Mouse (Mus musculus): ENCODE data around the gene Syt12. TPM values are rescaled to one million over a fixed set of nuclear protein-coding genes. Genes with fewer than 3 reads are reported as not detected.
A peak's percentile ranks its signal among the peaks of the same experiment; 100 is the strongest.

Gene Syt12
- polyA plus RNA-seq, 1 experiment from 2014 or later: 0.88 TPM

DNA sequence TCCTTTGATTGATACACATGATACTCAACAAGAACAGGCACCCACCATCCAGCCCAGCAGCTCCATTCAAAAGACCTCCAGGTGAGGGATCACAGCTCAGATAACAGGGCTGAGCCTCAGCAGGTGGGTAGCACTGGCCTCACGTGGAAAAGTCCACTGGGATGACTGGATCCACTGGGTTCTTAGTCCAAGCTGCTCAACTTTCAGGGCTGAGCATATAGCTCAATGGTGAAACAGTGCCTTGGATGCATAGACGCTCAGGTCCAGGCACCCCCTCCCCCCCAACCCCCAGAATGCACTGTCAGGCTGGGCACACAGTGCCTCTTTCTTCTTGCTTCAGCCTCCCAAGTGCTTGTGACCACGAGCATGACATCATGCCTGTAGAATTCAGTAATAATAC is 54.2 kb downstream of the Syt12 start:
- Histone ChIP-seq H3K27ac (no peak overlapping the region), H3K9me3 (no peaks in the 10 kb centered on the region), H3K4me2 (no peak overlapping the region), H3K9ac (replicated peaks) (no peak overlapping the region), H3K36me3 (peaks cover 55% of the 10 kb centered on the region), H3K4me3 (replicated peaks) (no peak overlapping the region), H3K27me3 (no peaks in the 10 kb centered on the region), H3K4me1 (replicated peaks) (no peaks in the 10 kb centered on the region)
- ATAC-seq (ENCODE audit: insufficient number of reproducible peaks, insufficient read depth, low FRiP score, low TSS enrichment, low read depth): no peak
- WGBS: 82% methylated on average over 3 of the region's 3 CpGs

GRCm38 (mm10) chr19:4422581-4422980 is 54.7 kb downstream of the Syt12 start:
- no peaks in the 10 kb centered on the region for H3K27me3 ChIP-seq
- H3K9me3 ChIP-seq: no peaks in the 10 kb centered on the region
- peaks cover 53% of the 10 kb centered on the region for H3K36me3 ChIP-seq
- WGBS: 95% methylated on average over 3 of the region's 3 CpGs
- H3K9ac ChIP-seq (replicated peaks): no peak overlapping the region
- no peak for ATAC-seq (ENCODE audit: insufficient number of reproducible peaks, insufficient read depth, low FRiP score, low TSS enrichment, low read depth)
- no peak overlapping the region for H3K27ac ChIP-seq
- no peak overlapping the region for H3K4me2 ChIP-seq
- H3K4me1 ChIP-seq (replicated peaks): no peaks in the 10 kb centered on the region
- no peak overlapping the region for H3K4me3 ChIP-seq (replicated peaks)

DNA sequence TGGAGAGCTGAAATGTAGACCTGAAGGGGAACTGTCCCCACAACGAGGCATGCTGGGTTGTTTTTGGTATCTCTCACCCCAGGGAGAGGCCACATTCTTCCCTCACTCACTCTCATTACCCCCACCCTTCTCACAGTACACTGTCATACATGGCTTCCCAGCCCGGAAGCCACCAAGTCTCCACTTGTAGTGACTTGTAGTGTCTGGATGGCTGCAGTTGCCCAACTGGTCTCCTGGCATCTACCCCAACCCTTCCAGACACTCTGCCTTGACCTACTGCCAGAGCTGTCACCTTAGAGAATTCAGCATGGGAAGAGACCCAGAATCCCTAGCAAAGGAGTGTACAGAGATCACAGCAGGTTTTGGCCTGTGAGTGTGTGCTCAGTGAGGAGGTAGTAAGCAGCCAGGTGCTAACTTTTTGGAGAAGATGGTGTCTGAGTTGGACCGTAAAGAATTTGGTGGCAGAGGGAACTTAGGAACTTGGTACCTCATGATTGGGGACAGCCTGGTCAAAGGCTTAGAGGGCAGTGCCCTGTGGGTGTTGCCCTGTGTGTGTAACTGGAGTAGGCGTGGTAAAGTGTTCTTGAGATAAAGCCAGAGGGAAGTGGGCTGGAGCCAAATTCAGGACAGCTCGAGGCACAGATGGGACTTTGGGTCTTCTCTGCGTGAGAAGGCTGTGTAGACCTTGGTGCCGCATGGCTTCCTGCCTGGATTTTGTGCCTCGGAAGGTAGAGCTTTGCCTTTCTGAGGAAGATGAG is 56.9 kb downstream of the Syt12 start:
- Histone ChIP-seq H3K4me1 (replicated peaks) (no peaks in the 10 kb centered on the region), H3K9ac (replicated peaks) (no peak overlapping the region), H3K9me3 (no peaks in the 10 kb centered on the region), H3K27ac (no peak overlapping the region), H3K36me3 (peaks cover 36% of the 10 kb centered on the region), H3K4me2 (no peak overlapping the region), H3K27me3 (no peaks in the 10 kb centered on the region), H3K4me3 (replicated peaks) (no peak overlapping the region)
- ATAC-seq (ENCODE audit: insufficient number of reproducible peaks, insufficient read depth, low FRiP score, low TSS enrichment, low read depth): no peak
- 85% methylated on average over 8 of the region's 8 CpGs for WGBS

DNA sequence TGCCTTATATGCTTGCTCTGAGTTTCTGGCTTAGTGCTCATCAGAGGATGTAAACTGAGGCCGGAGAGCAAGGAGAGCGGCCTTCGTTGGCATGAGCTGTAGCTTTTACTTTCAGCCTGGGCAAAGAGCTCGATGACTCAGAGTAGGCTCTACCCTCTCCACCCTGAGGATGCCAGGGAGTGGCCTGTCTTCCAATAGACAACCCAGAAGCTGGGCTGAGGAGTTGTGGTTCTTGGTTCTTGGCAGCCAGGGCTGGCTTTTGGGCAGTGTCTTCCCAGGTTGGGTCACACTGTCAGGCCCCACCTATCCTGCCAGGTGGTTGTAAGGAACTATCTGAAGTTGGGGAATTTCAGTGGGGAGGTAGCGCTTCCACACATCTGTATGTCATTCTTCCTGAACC is 57.5 kb downstream of the Syt12 start:
- Histone ChIP-seq H3K36me3 (peaks cover 30% of the 10 kb centered on the region), H3K27me3 (no peaks in the 10 kb centered on the region), H3K4me3 (replicated peaks) (no peak overlapping the region), H3K4me1 (replicated peaks) (no peaks in the 10 kb centered on the region), H3K9ac (replicated peaks) (no peak overlapping the region), H3K4me2 (no peak overlapping the region), H3K9me3 (no peaks in the 10 kb centered on the region), H3K27ac (no peak overlapping the region)
- no peak for ATAC-seq (ENCODE audit: insufficient number of reproducible peaks, insufficient read depth, low FRiP score, low TSS enrichment, low read depth)
- WGBS: 94% methylated on average over 5 of the region's 5 CpGs

DNA sequence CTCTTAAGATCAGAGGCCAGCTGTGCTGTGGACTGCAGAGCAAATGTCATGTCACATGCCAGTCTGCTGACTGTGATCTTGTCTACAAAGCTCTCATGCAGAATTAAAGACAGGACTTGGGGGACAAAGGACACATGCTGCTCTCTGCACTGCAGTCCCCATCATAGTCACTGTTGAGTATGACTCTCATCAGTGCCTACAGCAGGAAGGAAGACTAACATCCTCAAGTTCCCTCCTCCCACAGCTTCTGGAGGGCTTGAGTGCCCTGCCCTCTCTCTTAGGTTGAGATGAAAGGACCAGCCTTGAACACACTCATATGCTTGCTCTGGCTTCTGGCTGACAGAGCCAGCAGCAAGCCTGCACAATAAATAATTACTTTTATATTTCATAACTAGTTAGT is 59.5 kb downstream of the Syt12 start:
- H3K27ac ChIP-seq: no peak overlapping the region
- ATAC-seq (ENCODE audit: insufficient number of reproducible peaks, insufficient read depth, low FRiP score, low TSS enrichment, low read depth): no peak
- H3K9ac ChIP-seq (replicated peaks): no peak overlapping the region
- no peak overlapping the region for H3K4me3 ChIP-seq (replicated peaks)
- H3K4me1 ChIP-seq (replicated peaks): no peaks in the 10 kb centered on the region
- no peak overlapping the region for H3K4me2 ChIP-seq
- peaks cover 19% of the 10 kb centered on the region for H3K36me3 ChIP-seq
- no peaks in the 10 kb centered on the region for H3K27me3 ChIP-seq
- 0 out of 2 replicates have a peak, but pooled peaks cover 2% of the 10 kb centered on the region for H3K9me3 ChIP-seq

DNA sequence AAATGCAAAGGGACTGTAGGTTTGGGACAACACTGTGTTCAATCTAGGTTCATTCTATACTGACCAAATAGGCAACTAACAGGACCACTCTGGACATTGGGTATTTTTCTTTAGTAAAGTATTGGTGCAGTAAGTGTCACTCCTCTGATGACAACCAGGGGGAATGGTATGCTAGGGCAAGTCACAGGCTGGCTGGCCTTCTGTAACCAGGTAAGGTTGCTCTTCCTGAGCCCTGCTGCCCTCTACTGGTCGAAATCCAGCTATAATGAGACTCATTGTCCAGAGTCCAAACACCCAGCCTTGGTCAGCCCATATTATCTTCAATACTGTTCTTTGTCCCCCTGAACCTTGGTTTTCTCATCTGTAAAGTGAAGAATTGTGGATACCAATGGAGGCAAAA is 60.1 kb downstream of the Syt12 start:
- no peaks in the 10 kb centered on the region for H3K27me3 ChIP-seq
- H3K4me3 ChIP-seq (replicated peaks): no peak overlapping the region
- ATAC-seq (ENCODE audit: insufficient number of reproducible peaks, insufficient read depth, low FRiP score, low TSS enrichment, low read depth): no peak
- no peak overlapping the region for H3K27ac ChIP-seq
- H3K4me2 ChIP-seq: no peak overlapping the region
- no peak overlapping the region for H3K9ac ChIP-seq (replicated peaks)
- 0% methylated on average over 1 of the region's 1 CpGs for WGBS
- peaks cover 14% of the 10 kb centered on the region; the same call in 1 of the 2 replicates for H3K36me3 ChIP-seq
- H3K9me3 ChIP-seq: 0 out of 2 replicates have a peak, but pooled peaks cover 2% of the 10 kb centered on the region
- H3K4me1 ChIP-seq (replicated peaks): no peaks in the 10 kb centered on the region

DNA sequence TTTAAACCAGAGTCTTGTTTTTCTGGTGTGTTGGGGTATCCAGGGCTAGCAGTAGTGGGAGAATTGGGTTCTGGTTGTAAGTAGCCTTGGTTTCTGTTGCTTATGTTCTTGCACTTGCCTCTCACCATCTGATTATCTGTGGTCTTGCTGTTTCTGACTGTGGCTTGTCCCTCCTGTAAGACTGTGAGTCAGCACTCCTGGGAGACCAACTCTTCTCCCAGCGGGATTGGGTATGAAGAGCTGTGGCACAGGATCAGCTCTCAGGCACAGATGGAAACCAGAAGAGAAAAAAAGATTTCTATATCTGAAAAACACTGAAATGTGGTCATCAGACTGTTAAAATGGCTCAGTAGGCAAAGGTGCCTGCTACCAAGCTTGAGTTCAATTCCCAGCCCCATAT is 62.6 kb downstream of the Syt12 start:
- 0 out of 2 replicates have a peak, but pooled peaks cover 2% of the 10 kb centered on the region for H3K9me3 ChIP-seq
- no peaks in the 10 kb centered on the region for H3K27me3 ChIP-seq
- H3K36me3 ChIP-seq: no peaks in the 10 kb centered on the region
- no peak overlapping the region for H3K9ac ChIP-seq (replicated peaks)
- 88% methylated on average over 1 of the region's 1 CpGs for WGBS
- H3K4me1 ChIP-seq (replicated peaks): no peaks in the 10 kb centered on the region
- H3K4me3 ChIP-seq (replicated peaks): no peak overlapping the region
- ATAC-seq (ENCODE audit: insufficient number of reproducible peaks, insufficient read depth, low FRiP score, low TSS enrichment, low read depth): no peak
- no peak overlapping the region for H3K27ac ChIP-seq
- H3K4me2 ChIP-seq: no peak overlapping the region

DNA sequence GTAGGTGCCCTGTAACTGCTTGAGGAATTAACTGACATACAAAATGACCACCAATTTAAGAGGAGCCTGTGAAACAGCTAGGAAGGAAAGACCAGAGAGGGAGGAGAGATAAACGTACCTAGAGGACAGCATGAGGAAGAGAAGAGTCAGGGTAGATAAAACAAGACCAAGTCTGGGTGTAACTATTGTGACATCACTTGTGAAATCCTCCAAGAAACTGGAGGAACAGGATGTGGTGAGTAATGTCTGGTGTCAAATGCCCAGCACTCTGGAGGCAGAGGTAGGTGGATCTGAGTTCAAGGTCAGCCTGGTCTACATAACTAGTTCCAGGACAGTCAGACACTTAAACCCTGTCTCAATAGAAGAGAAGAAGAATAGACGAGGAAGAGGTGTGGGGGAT is 68.2 kb downstream of the Syt12 start:
- WGBS: 64% methylated on average over 2 of the region's 2 CpGs

GRCm38 (mm10) chr19:4404840-4405239 is 72.4 kb downstream of the Syt12 start:
- no peaks in the 10 kb centered on the region for H3K9me3 ChIP-seq
- 98% methylated on average over 2 of the region's 2 CpGs for WGBS
- no peaks in the 10 kb centered on the region for H3K27me3 ChIP-seq
- no peak overlapping the region for H3K4me2 ChIP-seq
- no peaks in the 10 kb centered on the region for H3K4me1 ChIP-seq (replicated peaks)
- no peak for ATAC-seq (ENCODE audit: insufficient number of reproducible peaks, insufficient read depth, low FRiP score, low TSS enrichment, low read depth)
- H3K9ac ChIP-seq (replicated peaks): no peak overlapping the region
- 0 out of 2 replicates have a peak, but pooled peaks cover 4% of the 10 kb centered on the region for H3K36me3 ChIP-seq
- H3K4me3 ChIP-seq (replicated peaks): no peak overlapping the region
- no peak overlapping the region for H3K27ac ChIP-seq

More for the DNA sequence above, 68.2 kb downstream of the Syt12 start:
- Histone ChIP-seq H3K4me2 (no peak overlapping the region), H3K27me3 (no peaks in the 10 kb centered on the region), H3K4me1 (replicated peaks) (no peaks in the 10 kb centered on the region), H3K36me3 (no peaks in the 10 kb centered on the region), H3K4me3 (replicated peaks) (no peak overlapping the region), H3K27ac (no peak overlapping the region), H3K9ac (replicated peaks) (no peak overlapping the region), H3K9me3 (0 out of 2 replicates have a peak, but pooled peaks cover 2% of the 10 kb centered on the region)
- no peak for ATAC-seq (ENCODE audit: insufficient number of reproducible peaks, insufficient read depth, low FRiP score, low TSS enrichment, low read depth)

DNA sequence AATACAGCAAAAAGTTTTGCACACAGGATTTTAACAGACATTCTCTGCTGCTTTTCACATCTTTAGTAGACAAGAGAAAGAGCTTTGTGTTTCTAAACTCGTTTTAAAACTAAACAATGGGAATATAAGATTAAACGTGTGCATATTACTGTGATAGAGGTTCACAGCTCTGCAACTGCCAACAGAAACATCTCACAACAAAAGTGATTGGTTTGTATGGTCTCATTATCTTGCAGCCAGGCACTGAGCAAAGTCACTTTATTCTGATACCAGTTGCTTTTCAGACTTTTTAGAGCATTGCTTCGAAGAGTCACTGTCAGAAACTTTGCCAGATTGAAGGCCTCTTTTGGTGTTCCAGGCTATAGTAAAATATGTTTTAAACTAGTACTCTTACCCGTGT is 78.3 kb downstream of the Syt12 start:
- H3K4me3 ChIP-seq (replicated peaks): no peak overlapping the region
- H3K27ac ChIP-seq: no peak overlapping the region
- H3K9ac ChIP-seq (replicated peaks): no peak overlapping the region
- no peak for ATAC-seq (ENCODE audit: insufficient number of reproducible peaks, insufficient read depth, low FRiP score, low TSS enrichment, low read depth)
- H3K9me3 ChIP-seq: no peaks in the 10 kb centered on the region
- peaks cover 15% of the 10 kb centered on the region for H3K4me1 ChIP-seq (replicated peaks)
- 0 out of 2 replicates have a peak, but pooled peaks cover 4% of the 10 kb centered on the region for H3K36me3 ChIP-seq
- H3K4me2 ChIP-seq: peak overlapping the region; percentile 87
- peaks cover 4% of the 10 kb centered on the region for H3K27me3 ChIP-seq
- WGBS: 77% methylated on average over 4 of the region's 4 CpGs

- peak overlapping the region; percentile 86 for H3K9ac ChIP-seq (replicated peaks)
- peaks cover 6% of the 10 kb centered on the region for H3K36me3 ChIP-seq
- H3K4me2 ChIP-seq: peak overlapping the region; percentile 87
- ATAC-seq (ENCODE audit: insufficient number of reproducible peaks, insufficient read depth, low FRiP score, low TSS enrichment, low read depth): no peak
- H3K4me1 ChIP-seq (replicated peaks): peaks cover 15% of the 10 kb centered on the region
- H3K4me3 ChIP-seq (replicated peaks): peak overlapping the region; percentile 99
- peaks cover 4% of the 10 kb centered on the region for H3K27me3 ChIP-seq
- H3K27ac ChIP-seq: peak overlapping the region; percentile 96
- WGBS: 33% methylated on average over 8 of the region's 8 CpGs
- H3K9me3 ChIP-seq: no peaks in the 10 kb centered on the region
Observed at GRCm38 (mm10) chr19:4398630-4398948, 78.7 kb downstream of the Syt12 start.

Data from limb, embryonic 12.5 days (tissue).